Mouse (Mus musculus) forebrain, embryonic 14.5 days (tissue): ENCODE data around the gene Nos1. TPM values are rescaled to one million over a fixed set of nuclear protein-coding genes. Genes with fewer than 3 reads are reported as not detected.

Experiments used
- ATAC-seq: fragments of 200-750 bp; cut with Nextera tagmentation; 2 replicates; pipeline ENCODE4 v1.8.0; 2017; ENCODE audit warnings: mild to moderate bottlenecking, moderate library complexity
- DNase-seq: peaks from one replicate; pipeline ENCODE4 v3.0.0-alpha.2; 2015; ENCODE audit warnings: low spot score
- H3K27ac ChIP-seq: fragments of 300-500 bp; sonication (generic); 2 replicates; pipeline ENCODE4 v1.5.1; 2014; ENCODE audit warnings: low read depth, mild to moderate bottlenecking, control low read depth, low read length, moderate library complexity
- H3K27me3 ChIP-seq: fragments of 300-500 bp; sonication (generic); replicated peaks from 2 replicates; pipeline ENCODE4 v1.6.1; 2014; ENCODE audit warnings: low read length, control low read depth, mixed read lengths; ENCODE audit not compliant: control insufficient read depth, insufficient read depth
- H3K36me3 ChIP-seq: fragments of 300-500 bp; sonication (generic); 2 replicates; pipeline ENCODE4 v1.6.1; 2014; ENCODE audit warnings: low read length, control low read depth; ENCODE audit not compliant: control insufficient read depth, insufficient read depth
- H3K4me1 ChIP-seq: fragments of 300-500 bp; sonication (generic); 2 replicates; pipeline ENCODE4 v1.6.1; 2014; ENCODE audit warnings: antibody characterized with exemption, low read length, control low read depth; ENCODE audit not compliant: control insufficient read depth, insufficient read depth
- H3K4me2 ChIP-seq: fragments of 300-500 bp; sonication (generic); 2 replicates; pipeline ENCODE4 v1.6.1; 2014; ENCODE audit warnings: mild to moderate bottlenecking, control low read depth, low read length
- H3K4me3 ChIP-seq: fragments of 300-500 bp; sonication (generic); 2 replicates; pipeline ENCODE4 v1.5.1; 2014; ENCODE audit warnings: low read depth, low read length, control low read depth
- H3K9ac ChIP-seq: fragments of 300-500 bp; sonication (generic); 2 replicates; pipeline ENCODE4 v1.6.1; 2014; ENCODE audit warnings: mild to moderate bottlenecking, low read length, control low read depth, moderate library complexity
- H3K9me3 ChIP-seq: fragments of 300-500 bp; sonication (generic); replicated peaks from 2 replicates; pipeline ENCODE4 v1.6.1; 2016; ENCODE audit warnings: low read length, control low read depth, mixed read lengths; ENCODE audit not compliant: control insufficient read depth
- WGBS: fragments of 180-500 bp; shearing (Covaris S2); extraction: QIAGEN DNeasy Blood & Tissue Kit; methylation state at CpG from one replicate; pipeline ENCODE4 v1.1.7; 2014; 5-methylcytosine and 5-hydroxymethylcytosine counted together
- polyA plus RNA-seq: library from polyadenylated mRNA; unstranded; fragments of >200 nt; fragmentation: Nextera tagmentation; extraction: Ambion mirVana; gene quantifications from 2 replicates; pipeline ENCODE4 v1.2.1, GENCODE M21; 2014

Gene Nos1
- polyA plus RNA-seq, 1 experiment from 2014 or later: 3.0 TPM

DNA sequence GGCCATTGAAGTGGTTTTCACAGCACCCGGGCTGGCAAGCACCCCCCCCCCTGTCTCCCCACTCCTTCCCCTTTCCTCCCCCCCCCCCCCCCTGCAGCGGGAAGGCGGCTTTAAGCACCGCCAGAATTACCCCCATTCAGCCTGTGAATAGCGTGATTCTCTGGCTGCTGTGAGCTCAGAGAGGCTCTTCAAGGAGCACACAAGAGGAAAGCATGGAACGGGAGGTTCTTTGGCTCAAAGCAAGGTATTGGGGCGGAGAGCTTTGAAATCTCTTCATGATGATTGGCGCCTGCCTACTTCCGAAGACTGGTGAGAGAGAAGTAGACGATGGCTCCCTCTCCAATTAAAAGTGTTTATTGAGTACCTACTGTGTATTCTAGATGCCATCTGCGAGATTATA, 44.5 kb downstream of the Nos1 start:
- ATAC-seq: peak; percentile 61

GRCm38 (mm10) chr5:117827366-117827765, 46.5 kb downstream of the Nos1 start:
- Histone ChIP-seq H3K27ac (no peak overlapping the region), H3K9ac (no peak overlapping the region), H3K9me3 (no peaks in the 10 kb centered on the region), H3K27me3 (no peaks in the 10 kb centered on the region), H3K4me2 (no peak overlapping the region), H3K4me3 (no peak overlapping the region), H3K4me1 (no peaks in the 10 kb centered on the region), H3K36me3 (no peaks in the 10 kb centered on the region)
- DNase-seq (no peak), ATAC-seq (no peak)
- WGBS: 89% methylated on average over 6 of the region's 6 CpGs

More for the DNA sequence above, 44.5 kb downstream of the Nos1 start:
- DNase-seq: peak; percentile 67
- H3K4me3 ChIP-seq: no peak overlapping the region
- no peaks in the 10 kb centered on the region for H3K4me1 ChIP-seq
- WGBS: 29% methylated on average over 10 of the region's 11 CpGs
- no peak overlapping the region for H3K9ac ChIP-seq
- no peak overlapping the region for H3K27ac ChIP-seq
- H3K36me3 ChIP-seq: no peaks in the 10 kb centered on the region
- H3K27me3 ChIP-seq: no peaks in the 10 kb centered on the region
- no peaks in the 10 kb centered on the region for H3K9me3 ChIP-seq
- H3K4me2 ChIP-seq: no peak overlapping the region

DNA sequence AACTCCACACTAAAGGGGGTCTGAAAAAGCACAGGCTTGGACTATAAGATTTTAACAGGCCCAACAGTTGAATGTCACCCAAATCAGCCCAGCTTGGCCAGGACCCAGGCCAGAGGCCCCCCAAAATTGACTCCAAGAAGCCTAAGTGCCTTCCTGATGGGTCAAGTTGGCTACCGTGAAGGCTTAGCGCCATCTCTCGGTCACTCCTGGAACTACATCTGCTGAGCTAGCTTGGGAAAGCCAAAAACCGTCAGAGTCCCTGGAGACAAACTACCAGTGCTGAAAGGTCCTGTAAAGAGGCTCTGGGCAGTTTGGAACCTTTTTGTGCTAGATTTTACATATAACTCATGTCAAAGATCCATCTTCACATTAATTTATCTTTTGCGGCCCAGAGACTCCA, 56.1 kb downstream of the Nos1 start:
- WGBS: 13% methylated on average over 5 of the region's 5 CpGs
- H3K9me3 ChIP-seq: no peaks in the 10 kb centered on the region; the same call in 1 of the 2 replicates
- DNase-seq: peak; percentile 77
- peaks cover 7% of the 10 kb centered on the region; the same call in 1 of the 2 replicates for H3K27me3 ChIP-seq
- peaks cover 6% of the 10 kb centered on the region; the same call in 1 of the 2 replicates for H3K4me1 ChIP-seq
- no peak overlapping the region for H3K9ac ChIP-seq
- no peaks in the 10 kb centered on the region for H3K36me3 ChIP-seq
- no peak overlapping the region for H3K4me3 ChIP-seq
- no peak for ATAC-seq
- no peak overlapping the region for H3K4me2 ChIP-seq
- no peak overlapping the region for H3K27ac ChIP-seq

DNA sequence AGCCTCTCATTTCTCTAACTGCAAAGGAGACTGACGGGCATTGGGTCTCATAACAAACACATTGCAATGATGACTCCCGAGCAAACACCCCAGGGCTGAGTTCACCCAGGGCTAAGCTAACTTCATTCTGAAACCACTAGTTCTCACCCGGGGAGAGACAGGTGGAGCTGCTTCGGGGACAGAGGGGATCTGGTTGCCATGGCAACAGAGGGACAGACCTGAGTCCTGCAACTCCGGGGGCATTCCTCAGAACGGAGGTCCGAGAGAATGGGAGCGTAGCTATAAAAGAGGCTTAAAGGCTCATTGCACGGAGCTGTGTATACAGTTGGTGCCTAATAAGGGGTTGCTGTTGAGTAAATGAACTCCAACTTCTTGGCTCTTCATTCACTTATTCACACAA, 56.9 kb downstream of the Nos1 start:
- Histone ChIP-seq H3K36me3 (no peaks in the 10 kb centered on the region), H3K27me3 (peaks cover 15% of the 10 kb centered on the region), H3K4me3 (no peak overlapping the region), H3K9me3 (no peaks in the 10 kb centered on the region; the same call in 1 of the 2 replicates), H3K4me2 (no peak overlapping the region), H3K4me1 (peaks cover 8% of the 10 kb centered on the region; the same call in 1 of the 2 replicates), H3K9ac (no peak overlapping the region), H3K27ac (no peak overlapping the region)
- peak; percentile 34 for DNase-seq
- 11% methylated on average over 9 of the region's 9 CpGs for WGBS
- ATAC-seq: no peak

GRCm38 (mm10) chr5:117839501-117839900, 58.7 kb downstream of the Nos1 start:
- DNase-seq: peak; percentile 27
- H3K27ac ChIP-seq: no peak overlapping the region

GRCm38 (mm10) chr5:117840203-117840602, 59.4 kb downstream of the Nos1 start:
- Histone ChIP-seq H3K9ac (no peak overlapping the region), H3K27ac (peak overlapping the region; percentile 44; the same call in 1 of the 2 replicates)
- ATAC-seq: 0 out of 2 replicates have a peak, but pooled peaks have one; percentile 5

More at GRCm38 (mm10) chr5:117839501-117839900, 58.7 kb downstream of the Nos1 start:
- WGBS: 66% methylated on average over 7 of the region's 7 CpGs
- no peak overlapping the region for H3K4me2 ChIP-seq
- peaks cover 27% of the 10 kb centered on the region for H3K27me3 ChIP-seq
- no peak overlapping the region for H3K4me3 ChIP-seq
- ATAC-seq: no peak
- H3K4me1 ChIP-seq: peaks cover 8% of the 10 kb centered on the region; the same call in 1 of the 2 replicates
- H3K9ac ChIP-seq: no peak overlapping the region
- no peaks in the 10 kb centered on the region; the same call in 1 of the 2 replicates for H3K9me3 ChIP-seq
- no peaks in the 10 kb centered on the region for H3K36me3 ChIP-seq

DNA sequence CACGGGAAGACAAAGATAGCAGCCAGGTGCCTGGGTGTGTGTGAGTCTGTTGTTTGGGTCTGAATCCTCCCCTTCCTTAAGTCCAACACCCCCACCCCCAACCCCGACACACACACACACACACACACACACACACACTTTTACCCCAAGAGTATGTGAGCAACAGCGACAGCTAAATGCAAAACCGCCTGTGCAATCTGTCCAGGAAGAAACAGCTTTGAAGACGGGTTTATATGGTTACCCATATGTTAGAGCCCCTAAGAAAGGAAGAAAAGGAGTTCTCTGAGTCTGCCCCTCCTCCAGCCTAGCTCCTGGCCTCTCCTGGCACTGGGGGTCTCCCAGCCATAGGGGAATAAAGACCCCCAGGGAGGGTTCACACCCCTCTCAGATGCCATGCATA, 60.2 kb downstream of the Nos1 start:
- Histone ChIP-seq H3K9ac (peak overlapping the region; percentile 59; the same call in 1 of the 2 replicates), H3K4me2 (peak overlapping the region; percentile 60; the same call in 1 of the 2 replicates), H3K4me1 (peaks cover 8% of the 10 kb centered on the region; the same call in 1 of the 2 replicates), H3K27ac (peak overlapping the region; percentile 44), H3K4me3 (no peak overlapping the region), H3K9me3 (no peaks in the 10 kb centered on the region), H3K27me3 (peaks cover 27% of the 10 kb centered on the region), H3K36me3 (no peaks in the 10 kb centered on the region)
- WGBS: 20% methylated on average over 5 of the region's 5 CpGs
- peak; percentile 75 for DNase-seq
- peak; percentile 69 for ATAC-seq

More at GRCm38 (mm10) chr5:117840203-117840602, 59.4 kb downstream of the Nos1 start:
- Histone ChIP-seq H3K27me3 (peaks cover 27% of the 10 kb centered on the region), H3K9me3 (no peaks in the 10 kb centered on the region), H3K4me2 (no peak overlapping the region), H3K36me3 (no peaks in the 10 kb centered on the region), H3K4me3 (no peak overlapping the region), H3K4me1 (peaks cover 8% of the 10 kb centered on the region; the same call in 1 of the 2 replicates)
- peak; percentile 58 for DNase-seq
- WGBS: 28% methylated on average over 9 of the region's 9 CpGs

- WGBS: under 1% methylated on average over 44 of the region's 44 CpGs
- Histone ChIP-seq H3K27ac (peak overlapping the region; percentile 44; the same call in 1 of the 2 replicates), H3K4me1 (peaks cover 8% of the 10 kb centered on the region; the same call in 1 of the 2 replicates), H3K27me3 (peaks cover 27% of the 10 kb centered on the region), H3K9me3 (no peaks in the 10 kb centered on the region), H3K4me2 (peak overlapping the region; percentile 60), H3K9ac (peak overlapping the region; percentile 59), H3K36me3 (no peaks in the 10 kb centered on the region), H3K4me3 (peak overlapping the region; percentile 35)
- DNase-seq (peak; percentile 71), ATAC-seq (peak; percentile 69)
Observed at GRCm38 (mm10) chr5:117841651-117842347, 61.0 kb downstream of the Nos1 start.

DNA sequence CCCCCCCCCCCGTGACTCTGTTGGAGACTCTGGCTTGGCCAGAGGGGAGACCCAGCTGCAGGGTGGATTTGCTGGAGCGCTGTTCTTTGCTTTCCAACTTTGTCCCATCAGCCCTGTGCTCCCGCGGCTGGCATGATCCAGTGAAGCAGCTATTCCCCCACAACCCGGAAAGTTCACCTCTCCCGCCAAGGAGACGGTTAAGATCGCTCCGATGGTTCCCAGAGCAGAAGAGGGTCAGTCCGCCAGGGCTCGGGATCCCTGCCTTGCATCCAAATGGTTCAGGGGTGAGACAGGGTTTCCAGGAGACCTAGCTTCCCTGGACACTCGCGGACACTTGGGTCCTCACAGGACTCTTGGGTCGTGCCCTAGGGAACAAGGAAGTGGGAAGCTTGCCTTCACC, 61.9 kb downstream of the Nos1 start:
- Histone ChIP-seq H3K36me3 (no peaks in the 10 kb centered on the region), H3K4me2 (peak overlapping the region; percentile 60), H3K27ac (no peak overlapping the region), H3K9ac (peak overlapping the region; percentile 59), H3K27me3 (peaks cover 27% of the 10 kb centered on the region), H3K9me3 (no peaks in the 10 kb centered on the region), H3K4me1 (peaks cover 8% of the 10 kb centered on the region; the same call in 1 of the 2 replicates), H3K4me3 (peak overlapping the region; percentile 35)
- ATAC-seq (no peak), DNase-seq (no peak)
- 5% methylated on average over 14 of the region's 14 CpGs for WGBS
